Mouse (Mus musculus) stomach, postnatal 0 days (tissue): ENCODE measurements around the gene Pak6.

ENCODE experiments used
- CTCF ChIP-seq: IDR thresholded peaks from 2 replicates; pipeline ENCODE4 v1.5.1; 2016; ENCODE audit warnings: antibody characterized with exemption, low read depth, mild to moderate bottlenecking, moderate library complexity
- EP300 ChIP-seq: optimal IDR thresholded peaks from 2 replicates; pipeline ENCODE3; 2016; ENCODE audit warnings: antibody characterized with exemption

DNA sequence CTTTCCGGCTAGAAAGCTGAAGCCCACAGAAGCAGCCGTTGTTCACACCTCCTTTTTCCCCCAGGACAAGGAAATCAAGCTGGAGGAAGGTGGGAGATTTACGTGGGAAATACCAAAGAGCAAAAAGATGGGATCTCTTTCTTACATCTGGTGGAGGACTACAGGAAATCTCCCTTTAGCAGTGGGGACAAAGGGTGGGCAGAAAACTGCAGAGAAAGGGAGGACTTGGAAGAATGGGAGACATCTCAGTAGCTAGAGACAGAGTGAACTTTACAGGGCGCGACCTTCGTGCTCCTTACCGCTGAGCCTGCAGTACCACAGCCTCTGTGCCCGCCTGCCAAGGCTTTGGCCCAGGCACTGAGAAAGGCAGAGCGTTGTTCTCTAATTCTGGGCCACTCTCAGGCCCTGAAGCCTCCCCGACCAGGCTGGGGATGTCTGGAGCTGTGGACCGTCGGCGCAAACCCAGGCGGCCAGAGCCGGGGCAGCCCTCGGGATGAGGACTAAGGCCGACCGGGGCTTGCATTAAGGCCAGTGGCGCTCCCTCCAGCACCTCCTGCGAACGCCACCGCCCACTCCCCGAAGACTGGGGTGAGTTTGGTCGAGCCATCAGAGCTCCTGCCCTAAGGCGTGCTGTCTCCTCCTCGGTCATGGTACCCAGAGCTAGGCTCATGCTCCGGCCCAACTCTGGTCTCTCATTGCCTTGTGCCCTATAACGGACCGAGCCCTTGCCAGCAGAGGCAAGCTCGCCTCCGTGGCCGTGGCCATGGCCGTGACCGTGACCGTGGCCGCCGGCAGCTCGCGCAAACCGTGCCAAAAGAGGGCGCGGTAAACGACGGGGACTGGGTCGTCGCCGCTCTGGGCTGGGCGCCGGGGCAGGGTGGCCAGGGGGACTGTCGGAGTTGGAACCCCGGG is 39.1 kb downstream of the Pak6 start:
- TF ChIP-seq EP300 (no peak), CTCF (no peak)
